Mouse (Mus musculus): ENCODE results near the gene Ppp1r13b. TPM values are rescaled to one million over a fixed set of nuclear protein-coding genes. Genes with fewer than 3 reads are reported as not detected.

Ppp1r13b gene
- polyA plus RNA-seq, 1 experiment from 2014 or later: 14.9 TPM

- Histone ChIP-seq H3K4me3 (no peak overlapping the region), H3K27me3 (no peaks in the 10 kb centered on the region), H3K4me2 (no peak overlapping the region), H3K36me3 (no peaks in the 10 kb centered on the region), H3K9ac (no peak overlapping the region), H3K27ac (no peak overlapping the region), H3K4me1 (peaks cover 14% of the 10 kb centered on the region), H3K9me3 (no peaks in the 10 kb centered on the region)
- ATAC-seq (ENCODE audit: insufficient number of reproducible peaks, low FRiP score, low TSS enrichment, low read depth): no peak
- 14% methylated on average over 3 of the region's 3 CpGs for WGBS
Observed at GRCm38 (mm10) chr12:111914031-111914430, 6.1 kb upstream of the Ppp1r13b start.

- Histone ChIP-seq H3K4me3 (no peak overlapping the region), H3K27me3 (no peaks in the 10 kb centered on the region), H3K27ac (no peak overlapping the region), H3K4me2 (no peak overlapping the region), H3K36me3 (no peaks in the 10 kb centered on the region), H3K4me1 (peaks cover 23% of the 10 kb centered on the region), H3K9me3 (no peaks in the 10 kb centered on the region), H3K9ac (no peak overlapping the region)
- ATAC-seq (ENCODE audit: insufficient number of reproducible peaks, low FRiP score, low TSS enrichment, low read depth): no peak
- WGBS: 80% methylated on average over 7 of the region's 7 CpGs
Observed at GRCm38 (mm10) chr12:111912802-111913201, 4.9 kb upstream of the Ppp1r13b start.

GRCm38 (mm10) chr12:111911796-111912195 lies 3.9 kb upstream of the Ppp1r13b start:
- 92% methylated on average over 2 of the region's 2 CpGs for WGBS
- peaks cover 21% of the 10 kb centered on the region for H3K4me1 ChIP-seq
- H3K4me3 ChIP-seq: no peak overlapping the region
- no peaks in the 10 kb centered on the region for H3K9me3 ChIP-seq
- H3K36me3 ChIP-seq: no peaks in the 10 kb centered on the region
- no peak overlapping the region for H3K9ac ChIP-seq
- no peak overlapping the region for H3K27ac ChIP-seq
- H3K4me2 ChIP-seq: no peak overlapping the region
- H3K27me3 ChIP-seq: no peaks in the 10 kb centered on the region
- no peak for ATAC-seq (ENCODE audit: insufficient number of reproducible peaks, low FRiP score, low TSS enrichment, low read depth)

- no peak overlapping the region for H3K4me3 ChIP-seq
- no peak overlapping the region for H3K4me2 ChIP-seq
- no peak overlapping the region for H3K27ac ChIP-seq
- H3K36me3 ChIP-seq: no peaks in the 10 kb centered on the region
- no peaks in the 10 kb centered on the region for H3K9me3 ChIP-seq
- peaks cover 20% of the 10 kb centered on the region for H3K4me1 ChIP-seq
- ATAC-seq (ENCODE audit: insufficient number of reproducible peaks, low FRiP score, low TSS enrichment, low read depth): no peak
- no peaks in the 10 kb centered on the region for H3K27me3 ChIP-seq
- 72% methylated on average over 15 of the region's 15 CpGs for WGBS
- no peak overlapping the region for H3K9ac ChIP-seq
Observed at GRCm38 (mm10) chr12:111911171-111911760, 3.4 kb upstream of the Ppp1r13b start.

GRCm38 (mm10) chr12:111908997-111909550 lies 1.2 kb upstream of the Ppp1r13b start:
- peaks cover 18% of the 10 kb centered on the region for H3K4me1 ChIP-seq
- H3K9ac ChIP-seq: no peak overlapping the region
- H3K4me3 ChIP-seq: peak overlapping the region; percentile 89; the same call in 1 of the 2 replicates
- no peaks in the 10 kb centered on the region for H3K27me3 ChIP-seq
- H3K36me3 ChIP-seq: no peaks in the 10 kb centered on the region
- H3K4me2 ChIP-seq: peak overlapping the region; percentile 81; the same call in 1 of the 2 replicates
- no peak for ATAC-seq (ENCODE audit: insufficient number of reproducible peaks, low FRiP score, low TSS enrichment, low read depth)
- 53% methylated on average over 11 of the region's 11 CpGs for WGBS
- H3K27ac ChIP-seq: no peak overlapping the region
- H3K9me3 ChIP-seq: no peaks in the 10 kb centered on the region

- Histone ChIP-seq H3K36me3 (no peaks in the 10 kb centered on the region), H3K4me3 (peak overlapping the region; percentile 89), H3K4me1 (peaks cover 18% of the 10 kb centered on the region), H3K9me3 (no peaks in the 10 kb centered on the region), H3K27ac (peak overlapping the region; percentile 90), H3K4me2 (peak overlapping the region; percentile 81), H3K9ac (peak overlapping the region; percentile 62), H3K27me3 (no peaks in the 10 kb centered on the region)
- WGBS: under 1% methylated on average over 47 of the region's 63 CpGs
- ATAC-seq (ENCODE audit: insufficient number of reproducible peaks, low FRiP score, low TSS enrichment, low read depth): peak; percentile 54
Observed at GRCm38 (mm10) chr12:111907421-111907891, 454 bp downstream of the Ppp1r13b start.

- H3K9ac ChIP-seq: no peak overlapping the region
- H3K27me3 ChIP-seq: no peaks in the 10 kb centered on the region
- H3K9me3 ChIP-seq: no peaks in the 10 kb centered on the region
- H3K4me1 ChIP-seq: peaks cover 18% of the 10 kb centered on the region
- no peak for ATAC-seq (ENCODE audit: insufficient number of reproducible peaks, low FRiP score, low TSS enrichment, low read depth)
- peak overlapping the region; percentile 81; the same call in 1 of the 2 replicates for H3K4me2 ChIP-seq
- whole genome bisulfite sequencing: 46% methylated on average over 5 of the region's 5 CpGs
- peak overlapping the region; percentile 89 for H3K4me3 ChIP-seq
- H3K36me3 ChIP-seq: no peaks in the 10 kb centered on the region
- H3K27ac ChIP-seq: no peak overlapping the region
Observed at GRCm38 (mm10) chr12:111906309-111906875, 1.5 kb downstream of the Ppp1r13b start.

- no peak overlapping the region for H3K4me2 ChIP-seq
- WGBS: 70% methylated on average over 7 of the region's 7 CpGs
- no peak overlapping the region for H3K9ac ChIP-seq
- ATAC-seq (ENCODE audit: insufficient number of reproducible peaks, low FRiP score, low TSS enrichment, low read depth): no peak
- no peaks in the 10 kb centered on the region for H3K27me3 ChIP-seq
- no peak overlapping the region for H3K27ac ChIP-seq
- H3K4me3 ChIP-seq: no peak overlapping the region
- no peaks in the 10 kb centered on the region for H3K9me3 ChIP-seq
- no peaks in the 10 kb centered on the region for H3K36me3 ChIP-seq
- peaks cover 5% of the 10 kb centered on the region; the same call in 1 of the 2 replicates for H3K4me1 ChIP-seq
Observed at GRCm38 (mm10) chr12:111902488-111902887, 5.4 kb downstream of the Ppp1r13b start.

- no peak overlapping the region for H3K9ac ChIP-seq
- no peaks in the 10 kb centered on the region for H3K27me3 ChIP-seq
- no peak overlapping the region for H3K27ac ChIP-seq
- no peaks in the 10 kb centered on the region for H3K36me3 ChIP-seq
- no peaks in the 10 kb centered on the region for H3K9me3 ChIP-seq
- H3K4me3 ChIP-seq: no peak overlapping the region
- WGBS: 68% methylated on average over 12 of the region's 12 CpGs
- 0 out of 2 replicates have a peak, but pooled peaks cover 2% of the 10 kb centered on the region for H3K4me1 ChIP-seq
- ATAC-seq (ENCODE audit: insufficient number of reproducible peaks, low FRiP score, low TSS enrichment, low read depth): no peak
- no peak overlapping the region for H3K4me2 ChIP-seq
Observed at GRCm38 (mm10) chr12:111901105-111901875, 6.6 kb downstream of the Ppp1r13b start.

- no peak overlapping the region for H3K4me2 ChIP-seq
- no peak overlapping the region for H3K27ac ChIP-seq
- no peaks in the 10 kb centered on the region for H3K9me3 ChIP-seq
- no peak overlapping the region for H3K4me3 ChIP-seq
- H3K27me3 ChIP-seq: no peaks in the 10 kb centered on the region
- no peaks in the 10 kb centered on the region for H3K36me3 ChIP-seq
- no peak overlapping the region for H3K9ac ChIP-seq
- ATAC-seq (ENCODE audit: insufficient number of reproducible peaks, low FRiP score, low TSS enrichment, low read depth): no peak
- 56% methylated on average over 5 of the region's 5 CpGs for WGBS
- 0 out of 2 replicates have a peak, but pooled peaks cover 2% of the 10 kb centered on the region for H3K4me1 ChIP-seq
Observed at GRCm38 (mm10) chr12:111899646-111900045, 8.3 kb downstream of the Ppp1r13b start.

- Histone ChIP-seq H3K4me1 (0 out of 2 replicates have a peak, but pooled peaks cover 2% of the 10 kb centered on the region), H3K36me3 (no peaks in the 10 kb centered on the region), H3K9me3 (no peaks in the 10 kb centered on the region), H3K4me2 (no peak overlapping the region), H3K4me3 (no peak overlapping the region), H3K27me3 (no peaks in the 10 kb centered on the region), H3K27ac (no peak overlapping the region), H3K9ac (no peak overlapping the region)
- ATAC-seq (ENCODE audit: insufficient number of reproducible peaks, low FRiP score, low TSS enrichment, low read depth): no peak
- 81% methylated on average over 9 of the region's 9 CpGs for whole genome bisulfite sequencing
Observed at GRCm38 (mm10) chr12:111898686-111899085, 9.2 kb downstream of the Ppp1r13b start.
